Mouse (Mus musculus): ENCODE data around the gene Adpgk. TPM values are rescaled to one million over a fixed set of nuclear protein-coding genes. Genes with fewer than 3 reads are reported as not detected.

Adpgk gene
- polyA plus RNA-seq, 1 experiment from 2014 or later: 31.2 TPM

Other genes starting within 250 kb of the Adpgk start
- 6.6 and 6.9 TPM in 2 replicates for gene Bbs4, start 62.0 kb downstream of the Adpgk start, polyA plus RNA-seq (2016; fragmentation: Nextera tagmentation; extraction: Ambion mirVana)
- gene Arih1, start 195.1 kb downstream of the Adpgk start, polyA plus RNA-seq (2016; fragmentation: Nextera tagmentation; extraction: Ambion mirVana): 20.9 and 21.7 TPM in 2 replicates
- gene Hexa, start 248.0 kb downstream of the Adpgk start, polyA plus RNA-seq (2016; fragmentation: Nextera tagmentation; extraction: Ambion mirVana): 74.7 and 81.6 TPM in 2 replicates
- gene Tmem202, start 248.3 kb downstream of the Adpgk start, polyA plus RNA-seq (2016; fragmentation: Nextera tagmentation; extraction: Ambion mirVana): 0.64 TPM in 1 of 2 replicates, not detected in the other

Data from heart, embryonic 12.5 days (tissue).